Comparison of ENCODE assay signal across 27 mouse cellular contexts in the genomic region with DNA sequence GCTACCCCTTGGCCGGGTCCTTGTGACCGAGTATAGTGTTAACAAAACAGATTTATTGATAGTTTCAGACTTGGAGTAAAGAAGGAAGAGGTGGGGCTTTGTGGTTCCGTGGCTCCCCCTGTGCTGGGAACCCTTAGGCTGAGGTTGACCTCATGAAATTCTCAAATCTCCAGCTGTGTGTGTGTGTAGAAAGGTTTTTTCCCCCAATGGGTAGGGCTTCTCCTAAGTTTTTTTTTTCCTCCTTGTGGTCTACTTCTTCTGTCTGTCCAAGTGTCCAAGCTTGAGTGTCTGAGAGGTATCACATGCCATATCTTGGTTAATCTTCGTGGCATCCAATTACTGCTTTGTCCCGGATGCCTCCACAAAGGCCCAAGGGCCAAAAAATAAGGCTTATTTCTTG. TPM values are rescaled to one million over a fixed set of nuclear protein-coding genes. Genes with fewer than 3 reads are reported as not detected.
DNase-seq lines count a peak whose midpoint lies in the region; ATAC-seq lines count a peak whose summit lies in the region.
"Had no signal": no experiment of that assay in that cellular context is flagged by ENCODE, and none has a peak within 500 bp of the region (broad histone marks: within the 10 kb centered on the region; RNA-seq: fewer than 3 reads in every experiment).

No protein-coding gene starts in this region.

- no peaks in the 10 kb centered on the region for H3K9me3 ChIP-seq in heart, embryonic 10.5 days
- H3K9me3 ChIP-seq: embryonic facial prominence, embryonic 13.5 days; embryonic facial prominence, embryonic 15.5 days; forebrain, embryonic 10.5 days; forebrain, embryonic 12.5 days; forebrain, embryonic 15.5 days; G1E had no signal

- 77% methylated on average over 5 of the region's 5 CpGs for WGBS in heart, embryonic 10.5 days

- H3K36me3 ChIP-seq in heart, embryonic 10.5 days: no peaks in the 10 kb centered on the region
- H3K36me3 ChIP-seq: embryonic facial prominence, embryonic 13.5 days; embryonic facial prominence, embryonic 15.5 days; forebrain, embryonic 10.5 days; forebrain, embryonic 12.5 days; forebrain, embryonic 15.5 days; G1E had no signal

- no peaks in the 10 kb centered on the region for H3K4me1 ChIP-seq in heart, embryonic 10.5 days
- H3K4me1 ChIP-seq: embryonic facial prominence, embryonic 13.5 days; embryonic facial prominence, embryonic 15.5 days; forebrain, embryonic 10.5 days; forebrain, embryonic 12.5 days; forebrain, embryonic 15.5 days had no signal

- ATAC-seq in common myeloid progenitor, adult 5-6 weeks (replicated peaks; ENCODE audit: low read depth, poor library complexity, severe bottlenecking): peak; percentile 39
- ATAC-seq in megakaryocyte-erythroid progenitor cell, adult 5-6 weeks (replicated peaks; ENCODE audit: low FRiP score, low TSS enrichment, poor library complexity, severe bottlenecking): no peak
- ATAC-seq: activated CD4-positive, CD25-positive, alpha-beta regulatory T cell, adult 4 months; forebrain, embryonic 15.5 days; forebrain, postnatal 0 days; Patski had no signal

- H3K27ac ChIP-seq in heart, embryonic 10.5 days: no peak overlapping the region
- H3K27ac ChIP-seq: embryonic facial prominence, embryonic 13.5 days; embryonic facial prominence, embryonic 15.5 days; forebrain, embryonic 10.5 days; forebrain, embryonic 12.5 days; forebrain, embryonic 15.5 days had no signal

- peak; percentile 9 for DNase-seq in 416B (ENCODE audit: low read depth)
- peak; percentile 13 for DNase-seq in induced T-regulatory cell, adult 2 months (ENCODE audit: low read depth)
- no peak for DNase-seq in right cerebral cortex, postnatal 36 days (ENCODE audit: low spot score in 2 of 2)
- DNase-seq in heart, embryonic 10.5 days (ENCODE audit: low spot score): no peak
- DNase-seq: adrenal gland, adult 8-10 months; adrenal gland, postnatal 14 days; adrenal gland, postnatal 36 days; cerebellum, adult 11-12 months; cerebellum, adult 2 months; cerebellum, adult 9-10 months; cerebellum, postnatal 10 days; cerebellum, postnatal 25 days; embryo, embryonic 11 days; forebrain, postnatal 0 days had no signal

- H3K4me3 ChIP-seq in heart, embryonic 10.5 days: no peak overlapping the region
- H3K4me3 ChIP-seq: embryonic facial prominence, embryonic 13.5 days; embryonic facial prominence, embryonic 15.5 days; erythroblast, embryonic 14.5 days; forebrain, embryonic 10.5 days; forebrain, embryonic 12.5 days; forebrain, embryonic 15.5 days had no signal

- H3K27me3 ChIP-seq in heart, embryonic 10.5 days (ENCODE audit: insufficient read depth, poor library complexity, severe bottlenecking): peaks cover 32% of the 10 kb centered on the region
- H3K27me3 ChIP-seq: forebrain, embryonic 15.5 days had no signal

RNA-seq across cellular contexts. Expression of a gene that starts 6.1 kb away (rescaled TPM):
- 1.1 and 3.1 TPM in 2 replicates for total RNA-seq in common myeloid progenitor, adult 5-6 weeks (2017)
- 16.6 TPM in 2 replicates for total RNA-seq in megakaryocyte-erythroid progenitor cell, adult 5-6 weeks (2014; fragmentation: Nextera tagmentation)
- total RNA-seq in megakaryocyte-erythroid progenitor cell, adult 5-6 weeks (2017): 1.2 and 6.7 TPM in 2 replicates
- not detected in 2 replicates for polyA plus RNA-seq in heart, embryonic 10.5 days (2016; fragmentation: Nextera tagmentation; extraction: Ambion mirVana)
- total RNA-seq: forebrain, postnatal 0 days; G1E had no signal
- polyA plus RNA-seq: C2C12; embryonic facial prominence, embryonic 11.5 days; erythroblast, embryonic 14.5 days; forebrain, embryonic 10.5 days; forebrain, embryonic 12.5 days; forebrain, embryonic 15.5 days; forebrain, postnatal 0 days; G1E; Patski had no signal

RNA-seq across cellular contexts. Expression of a gene that starts 30.3 kb away (rescaled TPM):
- not detected in 2 replicates for total RNA-seq in common myeloid progenitor, adult 5-6 weeks (2017)
- total RNA-seq in megakaryocyte-erythroid progenitor cell, adult 5-6 weeks (2014; fragmentation: Nextera tagmentation): not detected in 2 replicates
- total RNA-seq in megakaryocyte-erythroid progenitor cell, adult 5-6 weeks (2017): not detected in 2 replicates
- polyA plus RNA-seq in heart, embryonic 10.5 days (2016; fragmentation: Nextera tagmentation; extraction: Ambion mirVana): not detected in 2 replicates
- total RNA-seq: adrenal gland, adult 8-10 months; adrenal gland, postnatal 14 days; adrenal gland, postnatal 36 days; forebrain, postnatal 0 days had no signal
- polyA plus RNA-seq: activated CD4-positive, CD25-positive, alpha-beta regulatory T cell, adult 4 months; C2C12; cerebellum, adult 2 months; embryonic facial prominence, embryonic 11.5 days; erythroblast, embryonic 14.5 days; forebrain, embryonic 10.5 days; forebrain, embryonic 12.5 days; forebrain, embryonic 15.5 days; forebrain, postnatal 0 days; G1E had no signal

RNA-seq across cellular contexts. Expression of a gene that starts 42.0 kb away (rescaled TPM):
- 65.0 and 84.8 TPM in 2 replicates for total RNA-seq in common myeloid progenitor, adult 5-6 weeks (2017)
- 64.0 and 86.0 TPM in 2 replicates for total RNA-seq in megakaryocyte-erythroid progenitor cell, adult 5-6 weeks (2014; fragmentation: Nextera tagmentation)
- total RNA-seq in megakaryocyte-erythroid progenitor cell, adult 5-6 weeks (2017): 109 and 132 TPM in 2 replicates
- polyA plus RNA-seq in heart, embryonic 10.5 days (2016; fragmentation: Nextera tagmentation; extraction: Ambion mirVana): 85.2 and 99.8 TPM in 2 replicates

RNA-seq across cellular contexts. Expression of a gene that starts 47.9 kb away (rescaled TPM):
- not detected in 2 replicates for total RNA-seq in common myeloid progenitor, adult 5-6 weeks (2017)
- total RNA-seq in megakaryocyte-erythroid progenitor cell, adult 5-6 weeks (2014; fragmentation: Nextera tagmentation): not detected in 2 replicates
- not detected in 2 replicates for total RNA-seq in megakaryocyte-erythroid progenitor cell, adult 5-6 weeks (2017)
- polyA plus RNA-seq in heart, embryonic 10.5 days (2016; fragmentation: Nextera tagmentation; extraction: Ambion mirVana): not detected in 2 replicates
- total RNA-seq: adrenal gland, postnatal 14 days; adrenal gland, postnatal 36 days; forebrain, postnatal 0 days had no signal
- polyA plus RNA-seq: activated CD4-positive, CD25-positive, alpha-beta regulatory T cell, adult 4 months; C2C12; cerebellum, adult 2 months; embryonic facial prominence, embryonic 11.5 days; erythroblast, embryonic 14.5 days; forebrain, embryonic 10.5 days; forebrain, embryonic 12.5 days; forebrain, embryonic 15.5 days; forebrain, postnatal 0 days; G1E had no signal

Comparison
In these comparisons a context has a peak if more than half of its experiments do, and no peak if none do; other contexts are left out.
1. DNase-seq: peak in 416B (single experiment) and induced T-regulatory cell, adult 2 months (single experiment); none in right cerebral cortex, postnatal 36 days (0 of 2) and heart, embryonic 10.5 days (single experiment).